Mouse (Mus musculus) right cerebral cortex, adult 2 months (tissue): ENCODE results near the gene Ankrd45.
A peak's percentile ranks its signal among the peaks of the same experiment; 100 is the strongest.
"Not testable (repeated sequence)": the region's sequence is repeated elsewhere in the genome, so short reads cannot be mapped to it uniquely, and the experiment has no call there.

Experiments used
- DNase-seq, 2 experiments: peaks; one replicate each; pipeline ENCODE4 v3.0.0; 2021 to 2022; ENCODE audit warnings: low spot score in 2 of 2

Ankrd45 gene

DNA sequence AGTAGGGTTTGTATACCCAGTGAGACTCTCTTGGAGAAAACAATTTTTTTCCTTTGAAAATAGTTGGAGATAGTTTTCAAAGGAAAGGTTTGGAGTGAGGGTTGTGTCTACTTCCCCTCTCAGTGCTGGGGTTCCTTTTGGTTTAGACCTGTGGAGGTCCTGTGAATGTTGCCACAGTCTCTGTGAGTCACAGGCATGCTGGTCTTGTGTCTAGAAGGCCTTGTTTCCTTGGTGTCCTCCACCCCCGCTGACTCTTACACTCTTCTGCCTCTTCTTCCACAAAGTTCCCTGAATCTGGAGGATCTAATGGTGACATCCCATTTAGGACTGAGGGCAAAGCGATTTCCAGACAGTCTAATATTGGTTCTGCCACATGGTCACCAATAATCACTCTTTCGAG, 42.9 kb downstream of the Ankrd45 start:
- no peak for DNase-seq

DNA sequence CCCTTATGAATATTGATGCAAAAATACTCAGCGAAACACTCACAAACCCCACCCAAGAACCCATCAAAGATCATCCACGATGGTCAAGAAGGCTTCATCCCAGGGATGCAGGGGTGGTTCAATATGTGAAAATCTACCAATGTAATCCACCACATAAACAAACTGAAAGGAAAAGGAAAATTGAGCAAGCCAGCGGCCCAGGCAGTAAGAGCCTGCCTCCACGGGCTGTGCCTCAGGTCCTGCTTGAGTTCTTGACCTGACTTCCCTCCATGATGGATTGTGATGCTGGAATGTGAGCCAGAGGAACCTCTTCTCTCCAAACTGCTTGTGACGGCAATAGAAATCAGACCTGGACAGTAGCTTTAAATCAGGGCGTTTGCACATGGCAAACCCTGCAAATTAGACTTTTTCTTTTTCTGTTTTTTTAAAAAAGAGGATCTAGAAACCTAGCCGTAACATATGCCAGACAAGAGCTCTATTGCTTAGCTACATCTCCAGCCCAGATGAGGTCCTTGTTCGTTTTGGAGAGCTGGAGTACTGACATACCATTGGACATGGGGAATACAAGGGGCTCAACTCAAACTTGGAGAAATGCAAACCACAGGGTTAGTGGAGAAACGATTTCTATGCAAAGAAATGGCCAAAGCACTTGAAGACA, 47.9 kb downstream of the Ankrd45 start:
- no peak for DNase-seq

DNA sequence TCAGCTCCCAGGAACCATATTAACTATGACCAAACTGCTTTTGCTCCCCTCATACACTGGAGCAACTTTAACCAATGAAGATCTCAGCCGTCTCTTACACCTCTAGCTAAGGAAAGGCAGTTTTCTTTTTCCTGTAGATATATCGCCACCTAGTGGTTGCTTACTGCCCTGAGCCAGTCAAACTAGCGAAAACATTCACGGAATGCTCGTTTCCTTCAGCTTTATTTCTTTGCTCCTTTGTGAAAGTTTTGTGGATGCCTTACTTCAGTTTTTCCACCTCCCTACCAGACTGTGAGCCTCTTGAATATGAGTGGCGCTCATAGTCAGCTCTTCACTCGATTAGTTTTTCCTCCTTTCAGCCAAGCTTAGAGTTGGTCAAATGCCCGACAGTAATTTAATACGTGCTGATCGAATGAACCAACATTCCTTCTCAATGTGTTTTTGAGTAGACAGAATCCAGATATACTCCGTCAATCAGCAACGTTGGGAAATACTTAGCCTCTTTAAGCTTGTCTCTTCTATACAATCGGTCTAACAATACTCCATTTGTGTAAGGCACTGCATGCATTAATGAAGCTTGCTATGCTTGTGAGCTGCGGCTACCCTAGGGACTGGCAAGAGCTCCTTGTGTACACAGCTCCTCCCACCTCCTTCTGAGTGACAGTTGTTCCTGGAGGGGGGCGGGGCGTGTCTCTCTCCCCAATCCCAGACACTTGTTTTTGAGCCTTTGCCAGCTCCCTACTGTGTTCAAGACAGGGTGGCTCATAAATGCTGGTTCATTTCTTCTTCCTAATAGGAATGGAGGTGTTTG, 53.3 kb downstream of the Ankrd45 start:
- peak; percentile 74 to 79 for DNase-seq

DNA sequence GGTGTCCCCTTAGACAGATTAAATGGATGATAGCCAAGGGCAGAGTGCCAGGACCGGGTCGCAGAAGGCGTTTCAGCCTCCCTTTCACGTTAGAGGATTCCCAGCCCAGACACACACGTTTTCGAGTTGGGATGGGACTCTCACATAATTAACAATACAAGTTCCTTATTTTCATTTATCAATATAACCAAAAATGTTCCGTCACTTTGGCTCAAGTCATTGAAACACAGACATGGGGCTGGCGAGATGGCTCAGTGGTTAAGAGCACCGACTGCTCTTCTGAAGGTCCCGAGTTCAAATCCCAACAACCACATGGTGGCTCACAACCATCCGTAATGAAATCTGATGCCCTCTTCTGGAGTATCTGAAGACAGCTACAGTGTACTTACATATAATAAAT, 53.9 kb downstream of the Ankrd45 start:
- DNase-seq: not testable (repeated sequence)

DNA sequence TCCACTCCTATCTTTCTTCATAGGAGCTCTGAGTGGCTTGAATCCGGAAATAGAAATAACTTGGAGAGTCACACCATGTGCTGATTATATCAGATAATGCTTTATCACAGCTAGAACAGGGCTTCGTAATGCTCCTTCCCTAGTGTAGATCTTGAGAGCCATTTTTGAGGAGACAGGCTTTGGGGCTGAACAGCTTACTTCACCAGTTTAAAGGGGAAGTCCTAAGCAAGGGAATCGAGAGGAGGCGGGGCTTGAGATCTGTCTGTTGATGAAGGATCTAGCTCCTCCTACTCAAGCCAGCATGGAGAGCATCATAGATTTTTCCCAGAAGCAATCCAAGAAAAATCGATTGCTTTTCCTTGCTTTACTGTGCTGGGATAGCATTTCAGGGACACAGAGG, 57.4 kb downstream of the Ankrd45 start:
- no peak for DNase-seq

DNA sequence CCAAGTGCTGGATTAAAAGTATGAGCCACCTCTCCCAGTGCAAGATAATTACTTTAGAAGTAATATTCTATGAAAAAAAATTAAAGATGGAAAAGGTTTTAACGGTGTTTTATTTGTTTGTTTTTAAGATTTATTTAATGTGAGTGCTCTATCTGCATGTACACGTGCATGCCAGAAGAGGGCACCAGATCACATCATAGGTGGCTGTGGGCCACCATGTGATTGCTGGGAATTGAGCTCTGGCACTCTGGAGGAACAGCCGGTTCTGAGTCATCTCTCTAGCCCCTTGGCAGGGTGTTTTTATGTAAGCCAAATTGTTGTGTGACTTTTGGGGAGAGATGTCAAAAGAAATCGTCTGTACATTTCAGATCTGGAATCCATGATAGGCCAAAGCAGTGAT, 72.0 kb downstream of the Ankrd45 start:
- no peak for DNase-seq

DNA sequence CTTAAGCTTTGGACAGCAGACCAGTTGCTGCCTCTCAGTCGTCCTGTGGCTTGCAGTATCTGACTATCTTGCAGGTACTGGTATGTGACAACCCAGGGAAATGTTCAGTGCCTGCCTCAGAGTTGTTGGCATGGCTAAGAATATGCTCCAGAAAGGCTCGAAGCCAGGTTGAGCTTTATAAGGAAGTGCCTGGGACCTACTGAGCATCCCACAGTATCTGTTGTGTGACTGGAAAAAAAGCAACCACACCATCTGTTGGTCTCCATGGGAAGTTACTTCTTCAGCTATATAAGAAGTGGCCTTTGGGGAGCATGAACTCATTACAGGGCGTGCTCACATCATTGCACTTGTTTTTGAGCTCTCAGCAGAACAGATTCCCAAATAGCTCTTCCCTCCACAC, 77.3 kb downstream of the Ankrd45 start:
- peak; percentile 9 to 10 for DNase-seq
